ENCODE assay signal across 12 mouse cellular contexts in genomic region chr9:54897097-54897496, GRCm38 (mm10). TPM values are rescaled to one million over a fixed set of nuclear protein-coding genes. Genes with fewer than 3 reads are reported as not detected.
DNase-seq lines count a peak whose midpoint lies in the region; ATAC-seq and TF ChIP-seq lines count a peak whose summit lies in the region.
"Had no signal": no experiment of that assay in that cellular context is flagged by ENCODE, and none has a peak within 500 bp of the region (broad histone marks: within the 10 kb centered on the region; RNA-seq: fewer than 3 reads in every experiment).

No protein-coding gene starts in this region.

- H3K4me2 ChIP-seq in kidney, embryonic 15.5 days, result no peak overlapping the region
- no peak overlapping the region for H3K4me2 ChIP-seq in midbrain, postnatal 0 days (ENCODE audit: low read depth, low read length, poor library complexity, severe bottlenecking)
- H3K4me2 ChIP-seq in midbrain, embryonic 11.5 days, result no peak overlapping the region
- H3K4me2 ChIP-seq: heart, embryonic 12.5 days; hindbrain, embryonic 13.5 days had no signal

- peaks cover 78% of the 10 kb centered on the region for H3K36me3 ChIP-seq in kidney, embryonic 15.5 days
- peaks cover 20% of the 10 kb centered on the region for H3K36me3 ChIP-seq in midbrain, postnatal 0 days (ENCODE audit: insufficient read depth, low read length)
- H3K36me3 ChIP-seq in midbrain, embryonic 11.5 days (ENCODE audit: control insufficient read depth, insufficient read depth, low read length), result peaks cover 12% of the 10 kb centered on the region; the same call in 1 of the 2 replicates

- no peak overlapping the region for H3K27ac ChIP-seq in kidney, embryonic 15.5 days
- no peak overlapping the region for H3K27ac ChIP-seq in midbrain, postnatal 0 days (ENCODE audit: low read depth, low read length)
- H3K27ac ChIP-seq in midbrain, embryonic 11.5 days (ENCODE audit: low read depth, low read length), result no peak overlapping the region
- H3K27ac ChIP-seq: hindbrain, embryonic 13.5 days had no signal

- no peak overlapping the region for H3K9ac ChIP-seq in kidney, embryonic 15.5 days
- H3K9ac ChIP-seq in midbrain, postnatal 0 days (replicated peaks; ENCODE audit: low read length, poor library complexity, severe bottlenecking), result no peak overlapping the region
- no peak overlapping the region for H3K9ac ChIP-seq in midbrain, embryonic 11.5 days (ENCODE audit: low read length)
- H3K9ac ChIP-seq: heart, embryonic 12.5 days; hindbrain, embryonic 13.5 days had no signal

- no peaks in the 10 kb centered on the region for H3K27me3 ChIP-seq in kidney, embryonic 15.5 days
- H3K27me3 ChIP-seq in midbrain, postnatal 0 days (ENCODE audit: insufficient read depth, low read length), result no peaks in the 10 kb centered on the region
- no peaks in the 10 kb centered on the region for H3K27me3 ChIP-seq in midbrain, embryonic 11.5 days (ENCODE audit: control insufficient read depth, insufficient read depth, low read length)
- H3K27me3 ChIP-seq: heart, embryonic 12.5 days; hindbrain, embryonic 13.5 days had no signal

- DNase-seq in kidney, adult 9 months, result peak; percentile 43
- DNase-seq in midbrain, postnatal 0 days (ENCODE audit: low spot score), result no peak
- DNase-seq in midbrain, embryonic 11.5 days (ENCODE audit: low spot score, missing footprints), result no peak
- DNase-seq in adipocyte (ENCODE audit: low spot score), result peak; percentile 13
- no peak for DNase-seq in B cell, adult 2 months
- DNase-seq in cerebellum, adult 18-20 months, result no peak
- DNase-seq: cerebellum, postnatal 25 days had no signal

- ATAC-seq in kidney, embryonic 15.5 days (replicated peaks; ENCODE audit: low FRiP score), result no peak
- no peak for ATAC-seq in midbrain, postnatal 0 days (ENCODE audit: low FRiP score)
- no peak for ATAC-seq in midbrain, embryonic 11.5 days (ENCODE audit: low FRiP score)

- peak; percentile 65 for TF ChIP-seq CTCF in midbrain, postnatal 0 days (IDR thresholded peaks at IDR 0.05)

- no peaks in the 10 kb centered on the region for H3K9me3 ChIP-seq in kidney, embryonic 15.5 days (replicated peaks)
- H3K9me3 ChIP-seq in midbrain, postnatal 0 days (ENCODE audit: low read length), result no peaks in the 10 kb centered on the region
- H3K9me3 ChIP-seq in midbrain, embryonic 11.5 days (ENCODE audit: control insufficient read depth, low read length), result no peaks in the 10 kb centered on the region
- H3K9me3 ChIP-seq: heart, embryonic 12.5 days; hindbrain, embryonic 13.5 days had no signal

- no peak overlapping the region for H3K4me3 ChIP-seq in kidney, embryonic 15.5 days (replicated peaks)
- no peak overlapping the region for H3K4me3 ChIP-seq in midbrain, postnatal 0 days (ENCODE audit: low read depth, low read length)
- H3K4me3 ChIP-seq in midbrain, embryonic 11.5 days (ENCODE audit: low read depth, low read length), result no peak overlapping the region
- H3K4me3 ChIP-seq: heart, embryonic 12.5 days; hindbrain, embryonic 13.5 days; myocyte had no signal

- no peaks in the 10 kb centered on the region for H3K4me1 ChIP-seq in kidney, embryonic 15.5 days
- H3K4me1 ChIP-seq in midbrain, postnatal 0 days (ENCODE audit: insufficient read depth, low read length), result no peaks in the 10 kb centered on the region
- no peaks in the 10 kb centered on the region for H3K4me1 ChIP-seq in midbrain, embryonic 11.5 days (ENCODE audit: control insufficient read depth, insufficient read depth, low read length)
- H3K4me1 ChIP-seq: heart, embryonic 12.5 days; hindbrain, embryonic 13.5 days had no signal

- WGBS in kidney, embryonic 15.5 days, result 88% methylated on average over 3 of the region's 3 CpGs
- 93% methylated on average over 3 of the region's 3 CpGs for WGBS in midbrain, postnatal 0 days
- 91% methylated on average over 3 of the region's 3 CpGs for WGBS in midbrain, embryonic 11.5 days

RNA-seq across cellular contexts. Expression of gene Hykk, which starts 20.0 kb away (rescaled TPM):
- polyA plus RNA-seq in kidney, embryonic 15.5 days (2015; fragmentation: Nextera tagmentation; extraction: Ambion mirVana), result 9.0 and 9.5 TPM in 2 replicates
- 1.4 and 2.5 TPM in 2 replicates for total RNA-seq in midbrain, postnatal 0 days (2014; rRNA removed)
- polyA plus RNA-seq in midbrain, postnatal 0 days (2015; fragmentation: Nextera tagmentation; extraction: Ambion mirVana), result 1.2 and 1.3 TPM in 2 replicates
- polyA plus RNA-seq in midbrain, embryonic 11.5 days (2014; fragmentation: Nextera tagmentation; extraction: Ambion mirVana), result 4.2 and 4.5 TPM in 2 replicates

RNA-seq across cellular contexts. Expression of gene Ireb2, which starts 33.5 kb away (rescaled TPM):
- polyA plus RNA-seq in kidney, embryonic 15.5 days (2015; fragmentation: Nextera tagmentation; extraction: Ambion mirVana), result 34.8 and 37.0 TPM in 2 replicates
- total RNA-seq in midbrain, postnatal 0 days (2014; rRNA removed), result 38.5 and 58.1 TPM in 2 replicates
- 16.5 and 18.5 TPM in 2 replicates for polyA plus RNA-seq in midbrain, postnatal 0 days (2015; fragmentation: Nextera tagmentation; extraction: Ambion mirVana)
- 64.5 and 72.6 TPM in 2 replicates for polyA plus RNA-seq in midbrain, embryonic 11.5 days (2014; fragmentation: Nextera tagmentation; extraction: Ambion mirVana)

RNA-seq across cellular contexts. Expression of gene Psma4, which starts 53.5 kb away (rescaled TPM):
- polyA plus RNA-seq in kidney, embryonic 15.5 days (2015; fragmentation: Nextera tagmentation; extraction: Ambion mirVana), result 317 and 331 TPM in 2 replicates
- 188 and 640 TPM in 2 replicates for total RNA-seq in midbrain, postnatal 0 days (2014; rRNA removed)
- polyA plus RNA-seq in midbrain, postnatal 0 days (2015; fragmentation: Nextera tagmentation; extraction: Ambion mirVana), result 231 and 243 TPM in 2 replicates
- 332 and 341 TPM in 2 replicates for polyA plus RNA-seq in midbrain, embryonic 11.5 days (2014; fragmentation: Nextera tagmentation; extraction: Ambion mirVana)

RNA-seq across cellular contexts. Expression of gene AY074887, which starts 53.7 kb away (rescaled TPM):
- 1.4 TPM in 2 replicates for polyA plus RNA-seq in kidney, embryonic 15.5 days (2015; fragmentation: Nextera tagmentation; extraction: Ambion mirVana)
- not detected in 2 replicates for total RNA-seq in midbrain, postnatal 0 days (2014; rRNA removed)
- 0.53 and 1.2 TPM in 2 replicates for polyA plus RNA-seq in midbrain, postnatal 0 days (2015; fragmentation: Nextera tagmentation; extraction: Ambion mirVana)
- 0.79 and 0.81 TPM in 2 replicates for polyA plus RNA-seq in midbrain, embryonic 11.5 days (2014; fragmentation: Nextera tagmentation; extraction: Ambion mirVana)
- total RNA-seq: layer of hippocampus, postnatal 14 days had no signal

Comparison
In these comparisons a context has a peak if more than half of its experiments do, and no peak if none do; other contexts are left out.
1. DNase-seq: peak in kidney, adult 9 months (single experiment) and adipocyte (single experiment); none in midbrain, postnatal 0 days (single experiment), midbrain, embryonic 11.5 days (single experiment), B cell, adult 2 months (0 of 2) and cerebellum, adult 18-20 months (0 of 2).